Mouse (Mus musculus) heart, embryonic 15.5 days (tissue): ENCODE measurements at regions not wholly inside any gene's neighbourhood (a gene's known extent, or its start where the extent isn't known, plus 50 kb on each side); places are given as distances from the start of the nearest gene placed in this dataset.

Experiments used
- ATAC-seq: fragments of 200-750 bp; cut with Nextera tagmentation; replicated peaks from 2 replicates; pipeline ENCODE4 v1.8.0; 2017; ENCODE audit warnings: low read depth, moderate TSS enrichment; ENCODE audit not compliant: insufficient number of reproducible peaks, insufficient read depth, low FRiP score
- H3K27ac ChIP-seq: fragments of 300-500 bp; sonication (generic); 2 replicates; pipeline ENCODE4 v1.5.1; 2015; ENCODE audit warnings: mild to moderate bottlenecking, inconsistent platforms
- H3K27me3 ChIP-seq: fragments of 300-500 bp; sonication (generic); 2 replicates; pipeline ENCODE4 v1.6.1; 2015; ENCODE audit warnings: inconsistent platforms
- H3K36me3 ChIP-seq: fragments of 300-500 bp; sonication (generic); 2 replicates; pipeline ENCODE4 v1.6.1; 2015; ENCODE audit warnings: mild to moderate bottlenecking, inconsistent platforms
- H3K4me1 ChIP-seq: fragments of 300-500 bp; sonication (generic); replicated peaks from 2 replicates; pipeline ENCODE4 v1.6.1; 2015; ENCODE audit warnings: inconsistent platforms
- H3K4me2 ChIP-seq: fragments of 300-500 bp; sonication (generic); 2 replicates; pipeline ENCODE4 v1.6.1; 2015; ENCODE audit warnings: inconsistent platforms, mild to moderate bottlenecking, moderate library complexity
- H3K4me3 ChIP-seq: fragments of 300-500 bp; sonication (generic); 2 replicates; pipeline ENCODE4 v1.5.1; 2015; ENCODE audit warnings: mild to moderate bottlenecking, inconsistent platforms
- H3K9ac ChIP-seq: fragments of 300-500 bp; sonication (generic); 2 replicates; pipeline ENCODE4 v1.6.1; 2015; ENCODE audit warnings: mild to moderate bottlenecking, inconsistent platforms
- H3K9me3 ChIP-seq: fragments of 300-500 bp; sonication (generic); replicated peaks from 2 replicates; pipeline ENCODE4 v1.6.1; 2016; ENCODE audit warnings: inconsistent platforms
- WGBS: fragments of 180-500 bp; shearing (Covaris S2); methylation state at CpG from one replicate; pipeline ENCODE4 v1.1.7; 2015; ENCODE audit warnings: mixed read lengths; 5-methylcytosine and 5-hydroxymethylcytosine counted together

DNA sequence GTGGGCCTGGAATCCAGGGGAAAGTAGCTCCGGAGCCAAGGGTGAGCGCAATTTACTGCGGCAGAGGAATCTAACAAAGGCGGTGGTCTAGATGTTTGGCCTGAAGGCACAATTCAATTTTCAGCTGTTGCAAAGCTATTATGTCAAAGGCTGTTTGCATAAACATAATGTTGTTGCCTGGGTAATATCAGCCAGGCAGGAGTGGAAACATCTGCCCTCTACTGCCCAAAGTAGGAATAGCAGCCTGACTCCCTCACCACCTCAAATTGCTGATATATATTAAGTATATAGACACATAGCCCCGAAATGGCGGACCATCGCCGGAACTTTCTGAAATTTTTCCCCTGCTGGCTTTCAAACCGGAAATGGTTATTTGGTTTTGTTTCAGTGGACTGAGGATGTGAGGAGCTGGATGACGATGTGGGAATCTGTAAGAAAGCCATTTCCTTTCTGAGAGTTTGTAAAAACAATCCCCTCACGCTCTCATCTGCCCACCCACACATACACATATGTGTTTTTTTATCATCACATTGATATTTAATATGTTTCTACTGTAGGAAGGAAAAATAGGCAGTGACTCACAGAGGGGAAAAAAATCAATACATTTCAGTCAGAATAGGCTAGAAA, 173.1 kb upstream of the Clint1 start:
- 0 out of 2 replicates have a peak overlapping the region, but pooled peaks have one; percentile 6 for H3K27ac ChIP-seq
- 49% methylated on average over 11 of the region's 11 CpGs for WGBS
- no peak overlapping the region for H3K4me3 ChIP-seq
- H3K9me3 ChIP-seq, result no peaks in the 10 kb centered on the region
- no peaks in the 10 kb centered on the region for H3K27me3 ChIP-seq
- H3K36me3 ChIP-seq, result no peaks in the 10 kb centered on the region
- peak; percentile 35; the same call in 1 of the 2 replicates for ATAC-seq
- H3K4me1 ChIP-seq, result peaks cover 11% of the 10 kb centered on the region
- no peak overlapping the region for H3K9ac ChIP-seq
- H3K4me2 ChIP-seq, result no peak overlapping the region

DNA sequence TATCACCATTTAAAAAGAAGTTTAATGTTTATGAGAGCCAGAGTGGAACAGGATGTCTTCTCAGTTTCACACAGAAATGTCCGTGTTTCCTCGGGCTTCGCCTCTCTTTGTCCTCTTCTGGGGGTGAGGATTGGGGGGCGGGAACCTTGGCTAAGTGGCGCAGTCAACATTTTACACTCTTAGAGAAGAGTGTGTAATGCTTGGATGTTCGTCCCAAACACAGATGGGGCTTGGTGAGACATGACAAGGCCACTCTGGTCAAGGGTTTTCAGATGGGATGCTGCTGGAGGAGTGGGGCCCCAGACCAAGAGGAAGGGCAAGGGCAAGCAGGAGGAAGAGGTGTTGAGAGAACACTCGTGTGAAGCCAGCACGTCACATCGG, 172.6 kb upstream of the Clint1 start:
- Histone ChIP-seq H3K27me3 (no peaks in the 10 kb centered on the region), H3K4me3 (no peak overlapping the region), H3K36me3 (no peaks in the 10 kb centered on the region), H3K4me2 (no peak overlapping the region), H3K9me3 (no peaks in the 10 kb centered on the region), H3K4me1 (peaks cover 11% of the 10 kb centered on the region), H3K27ac (peak overlapping the region; percentile 6; the same call in 1 of the 2 replicates), H3K9ac (no peak overlapping the region)
- 62% methylated on average over 9 of the region's 9 CpGs for WGBS
- no peak for ATAC-seq

DNA sequence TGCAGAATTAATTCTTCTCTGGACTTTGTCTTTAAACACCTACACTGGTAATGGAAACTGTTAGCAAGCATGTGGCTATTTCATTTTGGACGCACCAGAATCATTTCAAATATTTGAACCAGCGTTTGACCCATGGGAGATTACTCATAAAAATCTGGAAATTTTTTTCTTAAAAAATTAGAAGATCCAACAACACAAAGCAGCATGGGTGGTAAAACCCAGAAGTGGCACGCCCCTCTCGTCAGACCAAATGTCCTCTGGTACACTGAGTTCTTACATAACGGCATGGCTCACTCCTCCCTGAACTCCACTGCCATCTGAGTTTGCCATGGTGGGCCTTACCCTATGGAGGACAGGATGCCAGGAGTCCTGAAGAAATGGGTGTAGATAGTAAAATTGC, 166.3 kb upstream of the Clint1 start:
- Histone ChIP-seq H3K27me3 (no peaks in the 10 kb centered on the region), H3K4me2 (no peak overlapping the region), H3K4me1 (peaks cover 11% of the 10 kb centered on the region), H3K36me3 (no peaks in the 10 kb centered on the region), H3K4me3 (no peak overlapping the region), H3K9ac (no peak overlapping the region), H3K9me3 (no peaks in the 10 kb centered on the region), H3K27ac (no peak overlapping the region)
- ATAC-seq, result no peak
- 84% methylated on average over 5 of the region's 5 CpGs for WGBS

DNA sequence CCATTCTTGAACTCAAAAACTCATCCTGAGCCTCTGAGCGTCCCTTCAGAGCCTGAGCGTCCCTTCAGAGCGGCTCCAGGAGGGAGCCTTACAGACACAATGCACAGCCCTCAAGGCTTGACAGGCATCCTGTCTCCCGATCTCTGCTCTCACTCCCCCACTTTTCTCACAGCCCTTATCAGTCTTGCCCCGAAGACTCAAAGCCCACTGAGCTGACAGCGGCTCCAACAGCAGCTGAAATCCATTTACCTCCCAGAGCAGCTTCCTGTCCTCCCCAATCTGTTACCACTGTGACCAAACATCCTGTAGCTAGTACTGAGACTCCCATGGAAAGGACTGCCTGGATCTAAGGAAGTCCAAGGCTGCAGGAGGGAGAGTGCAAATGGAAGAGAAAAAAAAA, 158.6 kb upstream of the Clint1 start:
- peak overlapping the region; percentile 36 for H3K27ac ChIP-seq

DNA sequence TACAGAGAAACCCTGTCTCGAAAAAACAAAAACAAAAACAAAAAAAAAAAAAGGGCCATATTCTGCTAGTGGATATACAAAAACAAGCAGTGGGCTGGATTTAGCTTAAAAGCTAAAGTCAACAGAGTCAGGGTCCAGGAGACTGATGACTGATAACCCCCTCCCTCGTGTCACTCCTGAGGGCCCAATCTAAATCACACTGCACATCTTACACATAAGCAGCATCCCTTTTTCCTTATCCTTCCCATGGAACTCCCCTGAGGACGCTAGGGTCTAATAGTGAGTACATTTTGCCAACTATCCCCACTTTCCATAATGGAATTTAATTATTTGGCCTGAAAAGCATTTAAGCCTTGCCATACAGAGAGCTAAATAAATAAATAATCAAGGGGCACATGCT, 150.3 kb upstream of the Clint1 start:
- no peaks in the 10 kb centered on the region for H3K9me3 ChIP-seq
- H3K4me2 ChIP-seq, result no peak overlapping the region
- no peaks in the 10 kb centered on the region for H3K27me3 ChIP-seq
- no peak overlapping the region for H3K27ac ChIP-seq
- no peaks in the 10 kb centered on the region for H3K4me1 ChIP-seq
- no peak overlapping the region for H3K9ac ChIP-seq
- 64% methylated on average over 3 of the region's 3 CpGs for WGBS
- H3K36me3 ChIP-seq, result no peaks in the 10 kb centered on the region
- ATAC-seq, result no peak
- no peak overlapping the region for H3K4me3 ChIP-seq

More for the DNA sequence above, 158.6 kb upstream of the Clint1 start:
- Histone ChIP-seq H3K9me3 (no peaks in the 10 kb centered on the region), H3K4me1 (peaks cover 5% of the 10 kb centered on the region; the same call in 1 of the 2 replicates), H3K4me2 (no peak overlapping the region), H3K36me3 (no peaks in the 10 kb centered on the region), H3K27me3 (no peaks in the 10 kb centered on the region), H3K4me3 (no peak overlapping the region), H3K9ac (no peak overlapping the region)
- 12% methylated on average over 6 of the region's 6 CpGs for whole genome bisulfite sequencing
- peak; percentile 81 for ATAC-seq

DNA sequence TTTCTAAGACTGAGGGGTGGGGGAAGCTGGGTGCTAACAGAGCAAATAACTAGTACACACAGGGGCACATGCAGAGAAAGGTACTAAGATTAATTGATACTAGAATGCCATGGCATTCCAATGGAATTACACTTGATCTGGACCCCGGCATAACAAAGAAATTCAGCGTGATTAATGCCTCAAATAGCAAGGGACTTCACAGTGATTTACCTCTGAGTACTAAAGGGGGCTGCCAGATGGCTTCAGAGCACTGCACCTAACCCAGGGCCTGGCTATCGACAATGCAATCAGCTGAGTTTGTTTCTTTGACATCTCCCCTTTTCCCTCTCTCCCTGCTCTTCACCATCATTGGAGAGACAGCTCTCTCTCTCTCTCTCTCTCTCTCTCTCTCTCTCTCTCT, 148.9 kb upstream of the Clint1 start:
- H3K4me1 ChIP-seq, result no peaks in the 10 kb centered on the region
- 62% methylated on average over 3 of the region's 3 CpGs for WGBS
- ATAC-seq, result no peak
- no peaks in the 10 kb centered on the region for H3K27me3 ChIP-seq
- H3K27ac ChIP-seq, result no peak overlapping the region
- H3K9me3 ChIP-seq, result no peaks in the 10 kb centered on the region
- H3K36me3 ChIP-seq, result no peaks in the 10 kb centered on the region
- no peak overlapping the region for H3K9ac ChIP-seq
- no peak overlapping the region for H3K4me3 ChIP-seq
- H3K4me2 ChIP-seq, result no peak overlapping the region

DNA sequence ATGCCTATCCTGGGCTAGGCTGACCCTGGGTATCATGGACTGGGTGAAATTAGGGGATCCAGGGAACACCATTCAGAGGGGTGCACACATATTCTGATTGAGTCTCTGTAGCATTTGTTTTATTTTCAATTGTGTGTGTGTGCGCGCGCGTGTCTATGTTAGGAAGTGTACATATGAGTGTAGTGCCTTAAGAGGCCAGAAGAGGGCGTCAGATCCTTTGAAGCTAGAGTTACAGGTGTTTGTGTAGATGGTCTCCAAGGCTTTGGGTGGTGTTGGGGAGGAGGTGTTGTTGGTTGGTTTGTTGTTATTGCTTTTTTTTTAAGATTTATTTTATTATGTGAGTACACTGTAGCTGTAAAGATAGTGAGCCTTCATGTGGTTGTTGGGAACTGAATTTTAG, 147.4 kb upstream of the Clint1 start:
- no peak overlapping the region for H3K9ac ChIP-seq
- 71% methylated on average over 5 of the region's 5 CpGs for whole genome bisulfite sequencing
- no peaks in the 10 kb centered on the region for H3K27me3 ChIP-seq
- H3K4me1 ChIP-seq, result no peaks in the 10 kb centered on the region
- ATAC-seq, result no peak
- no peak overlapping the region for H3K4me2 ChIP-seq
- H3K4me3 ChIP-seq, result no peak overlapping the region
- H3K36me3 ChIP-seq, result no peaks in the 10 kb centered on the region
- H3K9me3 ChIP-seq, result no peaks in the 10 kb centered on the region
- H3K27ac ChIP-seq, result no peak overlapping the region

DNA sequence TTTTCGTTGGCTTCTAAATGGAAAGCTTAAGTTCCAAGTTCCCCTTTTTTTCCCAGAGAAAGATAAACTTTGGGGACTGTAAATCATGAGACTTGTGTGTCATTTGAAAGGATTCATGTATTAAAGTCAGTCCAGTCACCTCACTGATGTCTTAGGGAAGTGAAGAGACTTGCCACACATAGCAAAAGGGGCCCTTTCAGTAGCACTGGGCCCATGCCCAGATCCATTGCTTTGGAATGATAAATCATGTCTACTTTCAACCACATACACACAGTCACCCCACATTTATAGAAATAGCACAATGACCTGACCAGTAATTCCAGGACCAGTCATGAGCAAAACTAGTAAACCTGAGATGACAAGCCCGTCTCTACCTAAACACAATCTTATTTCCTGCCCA, 133.2 kb upstream of the Clint1 start:
- Histone ChIP-seq H3K4me1 (peaks cover 4% of the 10 kb centered on the region; the same call in 1 of the 2 replicates), H3K9ac (no peak overlapping the region), H3K4me2 (no peak overlapping the region), H3K27ac (no peak overlapping the region), H3K36me3 (no peaks in the 10 kb centered on the region), H3K27me3 (no peaks in the 10 kb centered on the region), H3K4me3 (no peak overlapping the region), H3K9me3 (no peaks in the 10 kb centered on the region)
- no peak for ATAC-seq
- WGBS, result 38% methylated on average over 2 of the region's 2 CpGs

DNA sequence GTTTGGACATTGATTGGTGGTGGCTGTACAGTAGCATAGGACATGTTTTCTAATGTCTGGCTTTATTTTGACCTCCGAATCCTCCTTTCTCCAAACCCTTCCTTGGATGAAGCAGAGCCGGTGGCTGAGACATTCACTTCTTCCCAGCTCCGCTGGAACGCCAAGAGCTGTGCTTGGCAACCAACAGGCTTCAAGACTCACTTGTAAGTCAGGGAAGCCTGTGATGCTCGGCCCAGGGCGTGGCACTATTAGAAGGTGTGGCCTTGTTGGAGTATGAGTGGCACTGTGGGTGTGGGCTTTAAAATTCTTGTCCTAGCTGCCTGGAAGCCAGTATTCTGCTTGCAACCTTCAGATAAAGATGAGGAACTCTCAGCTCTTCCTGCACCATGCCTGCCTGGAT, 132.0 kb upstream of the Clint1 start:
- Histone ChIP-seq H3K36me3 (no peaks in the 10 kb centered on the region), H3K4me2 (no peak overlapping the region), H3K4me3 (no peak overlapping the region), H3K4me1 (peaks cover 4% of the 10 kb centered on the region; the same call in 1 of the 2 replicates), H3K27ac (no peak overlapping the region), H3K27me3 (no peaks in the 10 kb centered on the region), H3K9ac (no peak overlapping the region), H3K9me3 (no peaks in the 10 kb centered on the region)
- WGBS, result 84% methylated on average over 6 of the region's 6 CpGs
- ATAC-seq, result no peak

DNA sequence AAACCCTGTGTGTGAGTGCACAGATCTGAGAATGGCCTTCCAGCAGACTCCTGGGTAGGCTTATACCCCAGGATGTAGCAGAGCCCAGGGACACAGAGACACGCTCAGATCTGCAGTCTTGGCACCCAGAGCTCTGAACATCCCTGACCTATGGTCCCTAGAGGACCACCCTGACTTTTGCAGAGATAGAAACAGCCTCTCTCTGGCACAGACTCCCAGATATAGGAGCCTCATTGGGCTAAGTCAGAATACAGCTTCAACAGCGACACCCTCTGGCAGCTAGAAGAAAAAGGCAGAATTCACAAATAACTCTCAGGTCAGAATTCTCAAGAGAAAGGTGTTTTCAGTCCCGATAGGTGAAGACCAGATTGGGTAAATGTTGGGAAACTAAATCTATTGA, 115.3 kb upstream of the Clint1 start:
- Histone ChIP-seq H3K9me3 (no peaks in the 10 kb centered on the region), H3K4me1 (no peaks in the 10 kb centered on the region), H3K36me3 (no peaks in the 10 kb centered on the region), H3K4me2 (no peak overlapping the region), H3K27ac (no peak overlapping the region), H3K4me3 (no peak overlapping the region), H3K9ac (no peak overlapping the region), H3K27me3 (no peaks in the 10 kb centered on the region)
- ATAC-seq, result 0 out of 2 replicates have a peak, but pooled peaks have one; percentile 27
- 33% methylated on average over 3 of the region's 3 CpGs for WGBS

DNA sequence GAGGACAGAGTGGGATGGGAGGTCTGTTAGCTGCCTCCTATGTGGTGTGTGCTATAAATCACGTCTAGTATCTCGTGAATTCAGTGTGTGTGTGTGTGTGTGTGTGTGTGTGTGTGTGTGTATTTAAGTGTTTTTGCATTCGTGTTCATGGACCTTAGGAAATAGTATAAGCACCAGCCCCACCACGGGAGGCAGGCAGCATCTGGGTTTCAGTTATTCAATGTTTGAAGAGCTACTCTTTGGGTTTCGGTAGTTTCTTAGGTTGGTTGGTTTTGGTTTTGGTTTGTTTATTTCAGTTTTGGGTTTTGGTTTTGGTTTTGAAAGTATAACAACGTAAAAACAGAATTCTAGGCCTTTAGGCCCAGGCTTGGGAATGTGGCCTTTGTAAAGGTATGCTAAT, 113.5 kb upstream of the Clint1 start:
- Histone ChIP-seq H3K4me2 (no peak overlapping the region), H3K4me3 (no peak overlapping the region), H3K9me3 (no peaks in the 10 kb centered on the region), H3K9ac (no peak overlapping the region), H3K36me3 (no peaks in the 10 kb centered on the region), H3K27me3 (no peaks in the 10 kb centered on the region), H3K4me1 (no peaks in the 10 kb centered on the region), H3K27ac (no peak overlapping the region)
- WGBS, result 72% methylated on average over 6 of the region's 6 CpGs
- no peak for ATAC-seq

DNA sequence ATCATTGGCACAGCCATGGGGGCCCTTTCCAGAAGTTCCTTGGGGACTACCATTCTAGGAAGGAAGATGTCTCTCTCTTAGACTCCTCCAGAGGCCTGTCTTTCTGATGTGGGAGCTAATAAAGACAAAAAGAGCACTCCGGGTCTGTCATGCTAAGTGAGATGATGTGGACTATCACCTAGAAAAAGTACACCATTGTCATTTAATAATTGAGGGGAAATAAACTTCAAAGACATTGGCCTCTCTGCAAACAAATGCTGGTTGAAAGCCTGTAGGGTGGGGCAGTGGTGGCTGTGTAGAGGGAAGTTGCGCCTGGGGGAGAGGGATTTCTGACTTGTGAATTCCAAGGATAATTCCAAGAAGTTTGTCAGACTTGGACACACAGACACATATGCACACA, 105.9 kb upstream of the Clint1 start:
- ATAC-seq, result no peak
- WGBS, result 80% methylated on average over 2 of the region's 2 CpGs

More for the DNA sequence above, 105.9 kb upstream of the Clint1 start:
- H3K4me1 ChIP-seq, result no peaks in the 10 kb centered on the region
- no peak overlapping the region for H3K4me2 ChIP-seq
- H3K27me3 ChIP-seq, result no peaks in the 10 kb centered on the region
- H3K9me3 ChIP-seq, result no peaks in the 10 kb centered on the region
- no peak overlapping the region for H3K9ac ChIP-seq
- H3K27ac ChIP-seq, result no peak overlapping the region
- H3K36me3 ChIP-seq, result no peaks in the 10 kb centered on the region
- no peak overlapping the region for H3K4me3 ChIP-seq
